Mouse (Mus musculus): ENCODE data around the gene Camsap2.

DNA sequence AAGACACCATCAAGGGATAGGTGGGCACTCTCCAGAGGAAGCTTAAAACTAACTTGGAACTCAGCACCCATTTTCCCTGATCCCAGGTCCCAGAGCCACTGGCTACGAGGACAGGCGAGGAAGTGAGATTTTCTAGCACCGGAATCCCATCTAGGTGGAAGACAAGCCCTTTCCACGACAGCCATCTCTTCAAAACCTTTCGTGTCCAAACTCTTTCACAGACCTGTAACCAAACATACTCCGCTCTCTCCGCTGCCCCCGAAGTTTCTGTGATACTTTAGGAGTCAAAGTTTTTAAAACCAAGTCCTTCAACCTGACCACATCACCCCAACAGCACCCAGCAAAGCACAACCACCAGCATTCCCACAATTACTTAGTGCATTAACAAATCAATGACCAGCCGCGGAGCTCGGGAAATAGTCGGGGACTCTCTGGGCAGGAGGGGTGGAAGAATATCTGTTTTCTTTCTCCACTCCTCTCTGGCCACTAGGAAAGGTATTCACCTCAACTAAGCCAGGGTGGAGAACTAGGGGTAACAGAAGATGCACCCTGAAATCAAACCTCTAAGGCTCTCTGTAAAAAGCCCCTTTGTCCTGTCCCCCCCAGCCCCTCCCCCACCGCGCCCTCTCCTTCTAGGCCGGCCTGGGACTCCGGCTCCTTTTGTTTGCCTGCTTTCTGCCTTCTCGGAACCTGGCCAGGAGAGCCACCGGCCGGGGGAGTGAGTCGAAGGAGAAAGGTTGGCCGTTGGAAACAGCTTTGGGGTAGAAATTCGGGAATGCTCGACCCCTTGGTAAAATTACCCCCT lies 112.7 kb downstream of the Camsap2 start:
- TF ChIP-seq CTCF (IDR thresholded peaks at IDR 0.05; ENCODE audit: low read depth) (no peak), EP300 (IDR thresholded peaks at IDR 0.05; ENCODE audit: low read depth) (no peak)

Measured in liver, embryonic 14.5 days (tissue).